Mouse (Mus musculus) spleen, adult 18-20 months (tissue): ENCODE data around the gene Brd3os.

ENCODE experiments used
- DNase-seq, 2 experiments: peaks; one replicate each; pipeline ENCODE4 v3.0.0; 2022; ENCODE audit warnings: mixed read lengths in 2 of 2

The Brd3os gene

DNA sequence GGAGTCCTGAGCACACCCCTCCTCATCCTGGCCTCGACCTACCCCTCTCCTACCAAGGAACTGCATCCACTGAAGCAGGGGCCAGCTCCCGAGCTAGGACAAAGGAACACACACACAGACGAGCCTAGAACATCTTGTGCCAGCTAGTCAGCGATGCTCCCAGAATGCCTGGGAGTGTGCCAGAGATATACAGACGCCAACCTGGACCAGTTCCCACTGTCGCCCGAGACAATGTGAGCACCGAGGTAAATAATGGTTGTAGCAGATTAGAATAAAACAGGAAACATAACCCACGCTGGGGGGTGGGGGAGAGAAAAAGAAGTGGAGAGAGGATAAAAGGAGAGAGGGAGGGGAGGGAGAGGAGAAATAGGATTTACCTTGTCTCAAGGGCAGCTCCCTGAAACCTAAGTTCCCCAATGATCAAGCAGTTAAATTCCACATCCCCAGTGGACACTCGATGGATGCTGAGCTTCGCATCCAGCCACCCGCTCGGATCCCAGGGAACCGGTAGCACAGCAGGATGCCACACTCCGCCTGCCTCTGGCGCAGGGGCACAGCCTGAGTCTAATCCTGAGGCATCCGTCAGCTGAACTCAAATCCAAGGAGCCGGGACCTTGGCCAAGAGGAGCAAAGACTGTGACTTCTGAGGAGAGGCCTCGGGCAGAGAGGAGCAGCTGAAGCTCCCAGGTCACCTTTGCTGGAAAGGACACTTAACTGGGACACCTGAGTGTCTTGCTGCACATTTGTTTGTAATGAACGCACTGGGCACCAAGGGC is 20.6 kb upstream of the Brd3os start:
- no peak for DNase-seq

DNA sequence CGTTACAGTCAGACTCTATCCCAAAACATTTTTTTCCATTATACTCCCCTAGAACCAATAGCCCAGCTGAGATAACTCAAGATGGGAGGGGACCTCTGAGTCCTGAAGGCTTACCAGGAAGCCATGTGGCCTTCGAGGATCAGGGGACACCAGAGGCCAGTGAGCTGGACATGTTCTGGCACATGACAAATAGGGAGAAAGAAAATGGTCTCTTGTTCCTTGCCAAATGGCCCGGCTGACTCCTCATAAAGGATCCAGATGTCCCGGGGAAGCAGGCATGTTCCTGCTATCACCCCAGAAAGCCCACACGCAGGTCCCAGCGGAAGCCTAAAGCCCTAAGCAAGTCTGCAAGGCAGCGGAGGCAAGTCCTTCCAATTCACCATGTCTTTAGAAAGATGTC is 18.5 kb upstream of the Brd3os start:
- DNase-seq, result no peak

DNA sequence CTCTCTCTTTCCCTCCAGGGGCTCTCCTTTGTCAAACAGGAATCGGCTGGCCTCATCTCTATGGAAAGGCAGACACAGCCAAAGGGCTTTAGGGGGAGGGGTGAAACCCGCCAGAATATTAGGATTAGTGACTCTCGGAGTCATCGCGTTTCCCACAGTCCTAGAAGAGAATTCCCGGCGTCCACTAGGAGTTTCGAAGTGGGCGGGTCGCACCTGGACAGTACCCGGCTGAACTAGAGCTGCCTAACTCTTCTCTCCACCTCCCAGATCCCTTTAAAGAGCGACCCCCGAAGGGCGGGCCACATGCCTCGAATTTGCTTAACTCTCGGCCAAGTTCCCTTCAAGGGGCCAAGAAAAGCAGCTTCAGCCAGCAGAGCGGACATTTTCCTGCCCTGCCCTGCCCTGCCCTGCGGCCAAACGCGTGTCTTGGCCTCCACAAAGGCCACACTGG is 16.9 kb upstream of the Brd3os start:
- no peak for DNase-seq

DNA sequence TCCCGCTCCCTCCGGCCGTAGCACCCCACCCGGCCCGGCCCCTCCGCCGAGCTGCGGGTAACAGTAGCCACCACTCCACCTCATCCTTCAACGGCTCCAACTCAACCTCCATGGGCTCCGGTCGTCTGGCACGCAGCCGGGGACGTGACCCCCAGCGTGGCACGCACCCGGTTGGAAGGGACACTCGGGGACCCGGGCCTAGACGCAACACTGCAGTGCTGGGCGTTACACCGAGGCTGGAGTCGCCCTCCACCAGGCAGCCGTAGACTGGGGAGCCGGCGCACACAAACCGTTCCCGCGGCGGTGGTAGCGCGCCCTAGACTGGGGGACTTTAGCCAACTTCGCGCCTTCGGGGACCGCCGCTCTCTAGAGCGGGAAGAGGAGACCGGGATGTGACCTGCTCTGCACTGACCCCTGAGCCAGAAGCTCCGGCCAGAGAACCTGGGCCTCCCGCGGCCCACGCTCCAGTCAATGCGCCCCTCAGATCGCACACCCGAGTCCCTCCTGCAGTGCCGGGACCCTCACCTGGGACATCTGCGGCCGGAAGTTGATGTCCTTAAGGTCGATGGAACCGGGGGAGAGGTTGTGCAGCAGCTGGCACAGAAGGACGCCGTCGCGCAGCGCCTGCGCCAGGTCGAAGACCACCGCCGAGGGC is 16.2 kb upstream of the Brd3os start:
- DNase-seq, result no peak

DNA sequence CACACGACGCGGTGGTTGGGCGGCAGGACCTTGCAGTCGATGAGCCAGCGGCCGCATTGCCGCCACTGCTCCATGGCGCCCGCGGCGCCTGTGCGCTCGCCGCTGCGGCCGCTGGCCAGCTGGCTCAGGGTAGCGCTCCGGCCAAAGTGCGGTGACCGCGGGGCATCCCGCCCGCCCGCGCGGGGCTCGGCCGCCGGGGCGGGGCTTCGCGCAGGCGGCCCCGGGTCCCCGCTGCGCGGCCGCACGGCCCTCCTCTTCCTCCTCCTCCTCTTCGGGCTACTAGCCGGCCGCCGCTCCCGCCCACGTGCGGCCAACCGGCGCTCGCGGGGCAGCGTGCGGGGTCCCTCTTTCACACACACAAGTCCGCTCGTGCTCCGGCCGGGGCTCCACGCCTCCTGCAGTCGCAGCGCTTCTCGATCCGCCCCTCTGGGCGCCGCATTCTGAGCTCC is 15.7 kb upstream of the Brd3os start:
- peak in 1 of 2 experiments; percentile 54 for DNase-seq

DNA sequence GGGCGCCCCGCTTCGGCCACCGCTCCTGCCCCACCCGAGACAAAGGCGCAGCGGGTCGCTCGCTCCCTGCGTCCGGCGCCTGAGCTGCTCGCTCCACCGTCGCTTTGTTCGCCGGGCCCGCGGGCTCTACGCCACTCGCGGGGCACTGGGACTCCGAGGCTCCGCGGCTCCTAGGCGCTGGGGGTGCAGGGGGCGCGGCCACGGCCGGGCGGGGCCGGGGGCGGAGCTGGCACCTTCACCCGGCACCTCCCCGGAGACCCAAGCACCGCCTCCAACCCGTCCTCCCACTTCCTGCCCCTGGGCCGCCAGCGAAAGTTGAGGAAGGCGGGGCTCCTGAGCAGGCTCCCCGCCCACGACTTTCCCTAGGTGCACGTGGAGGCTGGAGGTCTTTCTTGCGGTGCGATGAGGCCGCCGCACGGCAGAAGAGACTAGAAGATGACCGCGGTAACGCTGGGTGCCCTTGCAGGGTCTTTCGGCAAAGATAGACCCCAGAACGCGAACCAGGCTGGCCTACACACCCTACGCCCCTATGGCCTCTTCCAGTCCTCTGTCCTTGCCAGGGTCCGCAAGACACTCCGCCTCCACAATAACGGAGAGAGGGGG is 15.2 kb upstream of the Brd3os start, which contains the start of gene Vav2:
Gene Vav2, minus strand, starts transcription at position 179 of the 603 bp plus-strand sequence.
- peak; percentile 93 to 94 for DNase-seq

DNA sequence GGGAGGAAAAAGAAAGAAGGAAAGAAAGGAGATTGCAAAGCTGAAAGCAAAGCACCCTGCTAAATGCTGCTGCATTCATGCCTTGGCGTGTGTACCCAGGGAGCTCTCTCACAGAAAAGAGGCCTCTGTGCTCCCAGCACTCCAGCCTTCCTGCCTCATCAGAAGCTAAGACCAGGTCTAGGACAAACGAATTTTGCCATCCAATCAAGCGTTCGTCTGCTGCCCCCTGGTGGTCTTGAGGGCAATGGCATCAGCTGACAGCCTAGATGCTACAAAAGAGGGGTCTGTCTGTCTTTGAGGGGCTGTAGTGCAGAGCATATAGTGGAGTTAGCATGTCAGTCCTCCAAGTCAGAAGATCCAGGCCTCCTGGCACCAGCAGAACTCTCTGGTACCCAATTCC is 14.1 kb upstream of the Brd3os start:
- DNase-seq, result peak; percentile 72 to 85

DNA sequence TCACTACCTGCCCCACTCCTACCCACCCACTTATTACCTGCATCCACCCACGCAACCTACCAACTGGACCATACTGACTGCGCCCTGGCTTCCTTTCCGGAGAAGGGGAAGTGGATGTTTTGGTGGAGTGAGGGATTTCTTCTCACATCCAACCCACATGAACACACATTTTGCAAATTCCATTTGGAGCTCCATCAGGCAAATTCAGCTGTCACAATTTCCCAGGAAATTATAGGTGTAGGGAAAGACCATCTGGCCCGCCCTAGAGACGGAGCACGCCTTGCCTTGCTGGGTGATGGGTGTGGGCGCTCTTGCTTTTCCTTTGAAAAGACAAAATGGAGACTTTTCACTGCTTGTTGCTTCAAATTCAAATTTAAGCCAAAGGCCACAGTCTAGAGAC is 11.5 kb upstream of the Brd3os start:
- DNase-seq, result no peak

DNA sequence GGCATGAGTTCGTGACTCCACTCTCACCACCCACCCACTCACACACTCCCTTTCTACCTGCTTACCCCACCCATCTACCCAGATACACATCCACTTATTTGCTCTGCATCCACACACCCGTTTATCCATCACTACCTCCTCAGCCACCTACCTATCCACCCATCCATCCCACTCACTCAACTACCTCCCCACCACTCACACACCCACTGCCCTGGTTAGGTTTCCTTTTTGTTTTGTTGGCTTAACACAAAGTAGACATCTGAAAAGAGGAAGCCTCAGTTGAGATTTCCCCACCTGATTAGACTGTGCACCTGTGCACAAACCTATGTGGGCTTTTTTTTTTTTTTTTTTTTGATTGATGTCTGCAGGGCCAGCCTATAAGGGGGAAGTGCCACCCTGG is 9.5 kb upstream of the Brd3os start:
- no peak for DNase-seq

DNA sequence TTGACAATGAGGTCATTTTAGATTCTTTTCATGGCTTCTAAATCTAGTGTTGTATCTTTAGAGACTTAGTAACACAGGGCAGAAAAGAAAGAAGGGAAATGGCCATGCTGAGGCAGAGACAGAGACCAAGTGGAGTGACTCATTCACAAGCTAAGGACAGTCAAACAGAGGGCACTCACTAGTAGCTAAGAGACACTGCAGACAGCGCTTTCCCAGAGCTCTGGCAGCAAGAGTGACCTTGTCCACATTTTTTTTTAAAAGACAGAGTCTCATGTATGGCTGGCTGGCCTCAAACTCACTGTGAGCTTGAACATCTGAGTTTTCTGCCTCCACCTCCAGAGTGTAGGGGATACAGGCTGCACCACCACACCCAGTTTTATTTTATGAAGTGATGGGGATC is 4.2 kb upstream of the Brd3os start:
- no peak for DNase-seq

DNA sequence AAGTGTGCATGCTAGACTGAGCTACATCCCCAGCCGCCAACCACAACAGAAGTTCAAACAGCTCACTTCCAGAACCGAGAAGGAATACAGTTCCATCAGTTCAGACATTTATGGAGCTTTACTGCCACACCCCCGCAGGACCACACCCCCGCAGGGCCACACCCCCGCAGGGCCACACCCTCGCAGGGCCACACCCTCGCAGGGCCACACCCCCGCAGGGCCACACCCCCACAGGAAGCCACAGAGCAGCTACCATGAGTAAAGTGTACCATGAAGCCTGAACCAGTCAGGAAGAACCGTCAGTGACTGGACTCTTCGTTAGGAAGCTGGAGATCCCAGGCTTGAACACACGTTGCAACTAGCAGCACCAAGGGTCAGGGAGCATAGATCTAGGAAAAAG is 3.8 kb upstream of the Brd3os start:
- DNase-seq, result peak in 1 of 2 experiments; percentile 29

DNA sequence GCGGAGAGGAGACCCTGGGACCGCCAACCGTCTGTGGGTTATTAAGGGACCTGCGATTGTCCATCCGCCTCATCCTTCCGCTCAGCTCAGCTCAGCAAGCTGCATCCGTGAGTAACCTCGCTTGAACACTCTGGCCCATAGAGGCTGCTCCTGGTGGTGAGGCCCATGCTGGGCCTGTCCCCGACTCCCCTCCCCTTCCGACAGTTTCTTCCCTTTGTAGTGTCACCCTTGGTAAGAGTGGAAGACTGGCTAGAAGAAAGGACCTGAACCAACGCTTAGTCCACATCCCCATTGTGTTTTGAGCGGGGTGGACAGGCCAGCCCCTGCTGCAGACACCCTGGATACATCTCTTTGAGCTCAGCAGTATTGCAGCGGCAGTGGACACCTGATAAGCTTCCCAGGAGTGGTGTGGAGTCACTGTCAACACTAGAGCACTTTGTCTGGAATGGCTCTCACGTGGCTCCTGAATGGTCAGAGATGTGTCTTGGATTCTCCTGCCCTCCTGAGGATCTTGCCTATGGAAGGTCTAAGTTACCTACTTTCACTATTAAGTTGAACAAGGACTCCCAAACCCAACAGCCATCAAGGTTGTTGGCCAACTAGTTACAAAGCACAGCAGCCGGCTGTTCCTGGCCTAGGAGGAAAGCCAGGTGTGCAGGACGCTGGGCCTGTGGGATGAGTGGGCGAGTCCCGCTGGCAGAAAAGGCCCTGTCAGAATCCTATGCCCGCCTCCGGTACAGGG is 755 bp downstream of the Brd3os start:
- DNase-seq, result no peak

DNA sequence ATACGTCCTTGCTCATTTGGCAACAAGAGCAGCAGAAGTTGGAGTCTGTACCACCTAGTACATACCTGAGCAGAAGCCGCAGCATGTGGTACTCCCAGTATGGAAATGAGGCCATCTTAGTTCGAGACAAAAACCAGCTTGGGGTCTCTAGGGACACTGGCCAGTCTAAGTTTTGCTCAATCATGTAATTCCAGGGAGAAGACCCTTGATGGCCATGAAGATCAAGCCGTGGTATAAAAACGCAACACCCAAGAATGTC is 1.3 kb downstream of the Brd3os start:
- DNase-seq, result no peak

DNA sequence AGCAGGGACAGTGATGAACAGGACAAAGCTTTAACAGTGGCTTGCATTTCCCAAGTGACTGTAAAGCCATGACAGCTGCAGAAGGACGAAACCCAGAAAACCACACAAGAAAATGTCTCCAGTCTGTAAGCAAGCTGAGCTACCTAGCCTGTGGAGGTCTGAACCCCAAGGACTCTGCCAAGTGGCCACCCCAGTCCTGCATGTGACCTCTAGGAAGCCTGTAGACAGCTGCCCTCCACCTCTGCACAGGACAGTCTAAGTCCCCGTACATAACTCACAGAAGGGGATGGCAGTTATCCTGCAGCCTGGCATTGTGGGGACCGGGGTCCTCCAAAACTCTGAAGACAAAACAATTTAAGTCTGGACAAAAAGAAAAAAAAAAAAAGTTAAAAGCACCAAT is 3.8 kb downstream of the Brd3os start:
- no peak for DNase-seq

DNA sequence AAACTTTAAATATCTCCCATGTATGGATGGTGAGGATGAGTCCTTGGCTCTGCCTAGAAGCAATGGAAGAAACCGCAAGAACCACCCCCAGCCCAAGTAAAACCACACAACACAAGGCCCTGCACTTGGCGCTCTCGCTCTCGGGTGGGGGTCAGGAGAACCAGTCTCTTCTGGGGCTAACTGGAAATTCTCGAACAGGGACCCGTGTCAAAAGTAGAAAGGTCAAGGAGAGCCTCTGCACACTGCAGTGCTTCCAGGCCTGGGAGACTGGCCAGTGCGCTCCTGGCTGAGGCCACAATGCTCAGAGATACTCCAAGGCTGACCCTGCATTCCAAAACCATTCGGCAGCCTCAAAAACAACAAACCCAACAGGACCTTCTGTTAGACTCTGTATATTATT is 4.7 kb downstream of the Brd3os start:
- no peak for DNase-seq

DNA sequence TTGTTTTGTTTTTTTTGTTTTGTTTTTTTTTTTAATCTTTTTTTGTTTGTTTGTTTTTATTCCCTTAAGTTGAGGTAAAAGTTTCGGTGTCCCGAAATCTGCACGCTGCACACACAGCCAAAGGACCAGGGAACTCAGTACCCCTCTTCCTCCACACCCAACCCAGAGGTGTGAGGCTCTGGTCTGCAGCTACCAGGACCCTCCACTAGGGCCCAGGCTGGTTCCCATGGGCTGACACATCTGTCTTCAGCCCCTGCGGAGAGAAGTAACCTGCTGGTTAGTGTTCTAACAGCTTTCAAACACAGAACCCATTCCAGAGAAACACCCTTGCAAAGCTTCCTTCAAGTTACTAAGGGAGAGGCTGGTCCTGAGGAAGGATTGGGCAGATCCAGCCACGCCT is 5.7 kb downstream of the Brd3os start:
- DNase-seq, result no peak

DNA sequence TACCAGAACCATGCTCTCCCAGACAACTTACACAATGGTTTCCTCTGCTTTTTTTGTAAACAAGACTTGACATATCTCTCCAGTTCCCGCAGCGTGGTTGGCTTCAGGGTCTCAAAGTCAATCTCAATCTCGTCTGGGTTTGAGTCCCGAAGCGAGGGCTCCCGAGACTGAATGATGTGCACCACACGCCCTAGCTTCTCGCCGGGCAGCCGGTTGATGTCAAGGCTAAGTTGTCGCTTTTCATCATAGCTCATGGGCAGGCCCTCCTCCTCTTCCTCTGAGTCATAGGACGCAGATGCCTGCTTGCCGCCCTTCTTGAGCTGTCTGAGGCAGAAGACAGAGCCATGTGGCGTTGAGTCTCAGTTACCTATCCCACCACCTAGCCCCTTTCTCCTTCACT is 8.1 kb downstream of the Brd3os start:
- DNase-seq, result no peak

DNA sequence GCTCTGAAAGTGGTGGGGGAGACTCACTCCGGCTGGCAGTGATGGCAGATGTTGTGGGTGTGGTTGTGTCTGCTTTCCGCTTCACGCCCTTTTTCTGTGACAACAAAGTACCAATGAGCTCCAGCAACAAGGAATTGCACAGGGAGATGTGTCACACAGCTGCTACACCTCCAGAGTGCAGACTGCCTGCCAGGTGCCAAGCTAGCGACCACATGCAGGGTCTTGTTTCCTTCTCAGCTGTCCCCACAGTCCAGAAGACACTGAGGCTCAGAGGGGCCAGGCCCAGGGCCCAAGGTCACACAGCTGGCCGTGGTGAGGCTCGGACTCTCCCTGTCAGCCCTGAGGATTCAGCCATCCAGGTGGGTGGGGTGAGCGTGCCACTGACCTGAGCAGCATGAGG is 17.6 kb downstream of the Brd3os start:
- no peak for DNase-seq

DNA sequence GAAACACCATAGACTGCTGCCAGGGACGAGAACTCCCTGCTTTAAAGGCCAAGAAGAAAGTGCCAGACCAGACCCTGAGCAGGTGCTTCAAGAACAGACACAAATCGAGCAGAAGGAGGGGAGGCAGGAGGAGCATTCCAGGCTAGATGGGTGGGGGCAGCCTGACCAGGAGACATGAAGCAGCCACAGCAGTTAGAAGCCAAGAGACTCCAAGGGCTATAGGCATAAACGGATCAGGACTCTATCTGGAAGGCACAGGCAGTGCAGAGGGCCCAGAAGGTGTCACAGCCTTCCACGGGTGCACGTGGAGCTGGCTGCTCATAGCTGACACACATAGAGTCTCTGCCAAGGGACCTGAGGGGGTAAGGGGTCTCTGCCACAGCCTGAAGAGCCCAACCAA is 18.0 kb downstream of the Brd3os start:
- no peak for DNase-seq

DNA sequence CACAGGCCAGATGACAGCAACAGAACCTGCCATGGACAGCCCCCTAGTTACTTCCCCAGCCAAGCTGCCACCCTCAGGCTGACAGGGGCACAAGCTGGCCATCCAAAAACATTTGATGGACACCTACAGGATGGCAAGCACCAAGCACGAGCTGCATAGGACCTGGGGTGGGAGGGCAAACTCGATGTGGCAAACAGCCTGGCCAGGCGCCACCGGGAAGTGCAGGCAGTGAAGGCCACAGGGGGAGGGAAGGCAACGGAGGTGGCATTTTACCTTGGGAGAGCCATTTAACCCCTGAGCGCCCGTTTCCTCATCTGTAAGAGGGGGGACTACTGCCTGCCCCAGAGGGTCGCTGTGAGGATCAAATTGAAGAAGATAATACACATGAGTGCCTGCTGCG is 18.5 kb downstream of the Brd3os start:
- no peak for DNase-seq

DNA sequence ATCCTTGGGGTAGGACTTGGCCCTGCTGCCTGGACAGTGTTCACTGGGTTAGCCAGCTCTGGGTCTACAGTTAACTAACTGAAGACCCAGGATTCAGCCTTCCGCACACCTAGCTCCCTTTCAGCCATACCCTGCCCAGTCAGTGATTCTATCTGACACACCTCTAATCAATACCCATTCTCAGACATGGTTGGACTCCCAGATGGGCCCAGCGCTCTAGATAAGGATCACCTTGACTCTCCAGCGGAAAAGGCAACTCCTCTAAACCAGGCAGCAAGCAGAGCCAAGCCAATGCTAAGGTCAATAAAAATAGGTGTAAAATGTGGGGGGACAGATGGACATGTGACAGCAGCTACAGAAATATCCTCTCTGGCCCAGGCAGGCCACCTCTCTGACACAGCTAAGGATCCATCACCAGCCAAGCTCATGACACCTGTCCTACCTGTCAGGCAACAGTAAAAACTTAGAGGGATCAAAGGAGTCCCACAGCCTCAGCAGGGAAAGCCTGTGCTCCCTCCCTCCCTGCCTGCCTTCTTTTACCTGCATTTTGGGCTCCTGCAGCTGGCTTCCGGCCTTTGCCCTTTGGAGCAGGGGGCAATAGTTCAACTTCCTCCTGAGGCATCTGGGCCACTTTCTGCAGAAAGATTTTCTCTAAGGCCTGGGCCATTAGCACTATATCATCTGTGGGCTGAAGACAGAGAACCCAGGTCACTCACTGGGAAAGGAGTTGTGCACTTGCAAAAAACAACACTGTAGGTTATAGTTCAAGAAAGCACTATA is 19.9 kb downstream of the Brd3os start:
- no peak for DNase-seq

DNA sequence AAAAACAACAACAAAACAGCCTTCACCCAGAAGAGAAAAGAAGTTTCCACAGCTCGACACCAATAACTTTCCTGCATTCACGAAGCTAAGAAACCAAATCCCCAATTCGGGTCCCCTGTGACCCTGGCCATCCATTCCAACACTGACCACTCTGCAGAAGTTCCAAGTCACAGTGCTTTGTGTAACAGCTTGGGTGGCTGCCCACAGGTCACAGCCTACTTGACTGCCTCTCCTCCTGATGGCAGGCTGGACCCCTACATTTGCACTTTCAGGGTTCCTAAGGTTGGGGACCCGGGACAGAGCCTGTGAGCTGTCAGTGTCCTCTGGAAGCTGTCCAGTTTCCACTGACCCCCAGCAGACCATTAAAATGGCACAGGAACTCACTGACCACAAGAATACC is 20.8 kb downstream of the Brd3os start:
- DNase-seq, result no peak
